Mouse (Mus musculus) embryonic facial prominence, embryonic 11.5 days (tissue): ENCODE data around the gene Rnf208. TPM values are rescaled to one million over a fixed set of nuclear protein-coding genes. Genes with fewer than 3 reads are reported as not detected.

Source experiments
- ATAC-seq: fragments of 200-750 bp; cut with Nextera tagmentation; replicated peaks from 2 replicates; pipeline ENCODE4 v1.8.0; 2017; ENCODE audit warnings: low read depth; ENCODE audit not compliant: insufficient number of reproducible peaks, low FRiP score, low TSS enrichment
- DNase-seq: peaks from one replicate; pipeline ENCODE4 v3.0.0-alpha.2; 2015; ENCODE audit warnings: low spot score
- H3K27ac ChIP-seq: fragments of 300-500 bp; sonication (generic); replicated peaks from 2 replicates; pipeline ENCODE4 v1.5.1; 2014; ENCODE audit warnings: mild to moderate bottlenecking, low read depth, low read length, control low read depth
- H3K27me3 ChIP-seq: fragments of 300-500 bp; sonication (generic); 2 replicates; pipeline ENCODE4 v1.6.1; 2014; ENCODE audit warnings: mild to moderate bottlenecking, low read length, moderate library complexity, mixed read lengths; ENCODE audit not compliant: control insufficient read depth, insufficient read depth
- H3K36me3 ChIP-seq: fragments of 300-500 bp; sonication (generic); replicated peaks from 2 replicates; pipeline ENCODE4 v1.6.1; 2014; ENCODE audit warnings: low read depth, mild to moderate bottlenecking, low read length, moderate library complexity, mixed read lengths; ENCODE audit not compliant: control insufficient read depth, insufficient read depth
- H3K4me1 ChIP-seq: fragments of 300-500 bp; sonication (generic); 2 replicates; pipeline ENCODE4 v1.6.1; 2014; ENCODE audit warnings: low read length, mixed read lengths; ENCODE audit not compliant: control insufficient read depth, insufficient read depth
- H3K4me2 ChIP-seq: fragments of 300-500 bp; sonication (generic); 2 replicates; pipeline ENCODE4 v1.6.1; 2014; ENCODE audit warnings: low read depth, mild to moderate bottlenecking, control low read depth, low read length, moderate library complexity
- H3K4me3 ChIP-seq: fragments of 300-500 bp; sonication (generic); 2 replicates; pipeline ENCODE4 v1.5.1; 2014; ENCODE audit warnings: low read depth, low read length, control low read depth
- H3K9ac ChIP-seq: fragments of 300-500 bp; sonication (generic); replicated peaks from 2 replicates; pipeline ENCODE4 v1.6.1; 2014; ENCODE audit warnings: mild to moderate bottlenecking, control low read depth, low read length
- H3K9me3 ChIP-seq: fragments of 300-500 bp; sonication (generic); replicated peaks from 2 replicates; pipeline ENCODE4 v1.6.1; 2016; ENCODE audit warnings: mild to moderate bottlenecking, low read length, inconsistent platforms, mixed read lengths; ENCODE audit not compliant: control insufficient read depth
- WGBS: fragments of 180-500 bp; shearing (Covaris S2); extraction: QIAGEN DNeasy Blood & Tissue Kit; methylation state at CpG from one replicate; pipeline ENCODE4 v1.1.7; 2014; 5-methylcytosine and 5-hydroxymethylcytosine counted together
- polyA plus RNA-seq: library from polyadenylated mRNA; unstranded; fragments of >200 nt; fragmentation: Nextera tagmentation; extraction: Ambion mirVana; gene quantifications from 2 replicates; pipeline ENCODE4 v1.2.1, GENCODE M21; 2014

Rnf208 gene
- polyA plus RNA-seq, 1 experiment from 2014 or later, result 7.4 TPM

DNA sequence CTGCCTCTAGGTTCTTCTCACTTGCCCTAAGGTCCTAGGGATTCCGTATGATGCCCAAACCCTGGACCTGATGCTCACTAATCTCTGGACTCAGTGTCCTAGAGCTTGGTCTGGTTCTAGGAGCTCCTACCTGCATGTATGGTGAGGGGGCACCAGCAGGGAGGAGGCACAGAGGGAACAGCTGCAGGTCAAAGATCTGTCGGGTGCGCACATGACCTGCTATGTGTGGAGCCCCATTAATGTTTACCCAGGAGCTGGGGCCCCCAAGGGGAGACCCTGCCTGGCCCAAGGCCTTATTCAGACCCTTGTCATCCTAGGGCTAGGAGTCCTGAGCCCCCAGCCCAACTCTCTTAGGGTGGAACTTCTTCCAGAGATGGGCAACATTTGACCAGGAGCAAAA, 8.0 kb upstream of the Rnf208 start, which contains the start of gene Slc34a3:
TSS of gene Slc34a3 (minus strand) at position 315 of the 400 bp plus-strand sequence.
- Histone ChIP-seq H3K4me2 (no peak within 1 kb of the TSS), H3K9ac (no peak within 1 kb of the TSS), H3K9me3 (no peaks in the 10 kb centered on the region), H3K4me1 (no peaks in the 10 kb centered on the region), H3K27ac (no peak within 1 kb of the TSS), H3K4me3 (no peak within 1 kb of the TSS), H3K27me3 (no peaks in the 10 kb centered on the region), H3K36me3 (no peaks in the 10 kb centered on the region)
- DNase-seq, result no peak
- no peak for ATAC-seq
- WGBS, result 84% methylated on average over 3 of the region's 3 CpGs

GRCm38 (mm10) chr2:25234551-25235220, 7.4 kb upstream of the Rnf208 start:
- DNase-seq, result no peak
- WGBS, result 66% methylated on average over 5 of the region's 5 CpGs
- Histone ChIP-seq H3K9me3 (no peaks in the 10 kb centered on the region), H3K36me3 (no peaks in the 10 kb centered on the region), H3K27ac (no peak overlapping the region), H3K27me3 (no peaks in the 10 kb centered on the region), H3K9ac (no peak overlapping the region), H3K4me2 (no peak overlapping the region), H3K4me3 (no peak overlapping the region), H3K4me1 (no peaks in the 10 kb centered on the region)
- no peak for ATAC-seq

GRCm38 (mm10) chr2:25236614-25237013, 5.4 kb upstream of the Rnf208 start, which contains the start of gene Rnf224:
Rnf224 (minus strand) TSS chr2:25236787.
- H3K4me3 ChIP-seq, result no peak within 1 kb of the TSS
- H3K4me2 ChIP-seq, result no peak within 1 kb of the TSS
- 36% methylated on average over 8 of the region's 8 CpGs for WGBS
- ATAC-seq (no peak), DNase-seq (no peak)
- no peak within 1 kb of the TSS for H3K27ac ChIP-seq
- H3K9me3 ChIP-seq, result no peaks in the 10 kb centered on the region
- peaks cover 8% of the 10 kb centered on the region for H3K27me3 ChIP-seq
- H3K4me1 ChIP-seq, result peaks cover 4% of the 10 kb centered on the region; the same call in 1 of the 2 replicates
- H3K36me3 ChIP-seq, result no peaks in the 10 kb centered on the region
- no peak within 1 kb of the TSS for H3K9ac ChIP-seq

DNA sequence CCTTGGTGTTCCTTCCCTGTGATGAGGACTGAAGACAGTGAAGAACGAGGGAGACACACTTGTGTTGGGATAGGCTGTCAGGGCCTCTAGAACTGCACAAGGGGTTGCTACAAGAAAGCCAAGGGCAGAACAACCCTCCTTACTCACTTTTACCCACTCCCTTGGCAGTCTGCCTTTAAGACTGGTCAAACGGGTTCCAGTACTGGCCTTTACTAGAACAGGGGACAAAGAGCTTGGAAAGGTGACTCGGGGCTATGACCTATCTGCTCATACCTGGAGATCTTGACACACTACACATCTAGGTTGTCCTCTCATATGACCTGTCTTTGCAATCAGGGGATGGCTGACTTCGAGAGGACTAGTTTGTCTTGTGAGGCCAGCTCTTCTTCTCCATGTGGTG, 4.5 kb upstream of the Rnf208 start:
- WGBS, result 67% methylated on average over 4 of the region's 4 CpGs
- no peak for ATAC-seq
- no peak overlapping the region for H3K9ac ChIP-seq
- no peak overlapping the region for H3K4me3 ChIP-seq
- peaks cover 7% of the 10 kb centered on the region; the same call in 1 of the 2 replicates for H3K4me1 ChIP-seq
- H3K9me3 ChIP-seq, result no peaks in the 10 kb centered on the region
- no peak overlapping the region for H3K27ac ChIP-seq
- no peak overlapping the region for H3K4me2 ChIP-seq
- DNase-seq, result no peak
- H3K27me3 ChIP-seq, result peaks cover 17% of the 10 kb centered on the region
- no peaks in the 10 kb centered on the region for H3K36me3 ChIP-seq

- Histone ChIP-seq H3K9ac (no peak overlapping the region), H3K27me3 (peaks cover 23% of the 10 kb centered on the region), H3K27ac (no peak overlapping the region), H3K36me3 (no peaks in the 10 kb centered on the region), H3K4me3 (no peak overlapping the region), H3K4me2 (no peak overlapping the region), H3K9me3 (no peaks in the 10 kb centered on the region), H3K4me1 (peaks cover 8% of the 10 kb centered on the region; the same call in 1 of the 2 replicates)
- DNase-seq (no peak), ATAC-seq (no peak)
Observed at GRCm38 (mm10) chr2:25238106-25238505, 3.9 kb upstream of the Rnf208 start.

DNA sequence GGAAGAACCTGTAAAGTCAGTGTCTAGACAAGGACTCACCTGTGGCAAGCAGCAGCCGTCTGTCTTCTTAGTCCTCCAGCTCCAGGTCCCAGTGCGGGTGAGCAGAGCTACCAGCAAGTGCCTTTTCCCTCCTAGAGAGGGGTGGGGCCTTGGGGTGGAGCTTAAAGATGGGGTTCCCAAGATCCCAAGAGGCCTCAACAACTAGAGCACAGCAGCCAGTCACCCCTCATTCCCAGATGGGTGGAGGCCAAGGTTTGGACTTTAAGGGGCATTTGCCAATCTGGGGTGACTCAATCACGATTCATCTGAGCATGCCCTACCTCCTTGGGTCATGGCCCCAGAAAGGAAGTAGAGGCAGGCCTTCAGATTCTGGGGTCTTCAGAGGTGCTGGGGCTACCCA, 2.3 kb upstream of the Rnf208 start:
- Histone ChIP-seq H3K4me2 (no peak overlapping the region), H3K27me3 (peaks cover 25% of the 10 kb centered on the region), H3K9ac (no peak overlapping the region), H3K36me3 (no peaks in the 10 kb centered on the region), H3K4me3 (no peak overlapping the region), H3K9me3 (no peaks in the 10 kb centered on the region), H3K4me1 (peaks cover 8% of the 10 kb centered on the region; the same call in 1 of the 2 replicates), H3K27ac (no peak overlapping the region)
- 90% methylated on average over 3 of the region's 3 CpGs for WGBS
- no peak for ATAC-seq
- no peak for DNase-seq

GRCm38 (mm10) chr2:25240310-25240709, 1.7 kb upstream of the Rnf208 start:
- Histone ChIP-seq H3K4me1 (peaks cover 8% of the 10 kb centered on the region; the same call in 1 of the 2 replicates), H3K27me3 (peaks cover 25% of the 10 kb centered on the region), H3K9me3 (no peaks in the 10 kb centered on the region), H3K9ac (peak overlapping the region; percentile 37), H3K4me2 (peak overlapping the region; percentile 55), H3K36me3 (no peaks in the 10 kb centered on the region), H3K4me3 (no peak overlapping the region; the same call in 1 of the 2 replicates), H3K27ac (no peak overlapping the region)
- 45% methylated on average over 8 of the region's 8 CpGs for WGBS
- no peak for DNase-seq
- peak; percentile 10; the same call in 1 of the 2 replicates for ATAC-seq

GRCm38 (mm10) chr2:25240723-25241437, 1.2 kb upstream of the Rnf208 start:
- Histone ChIP-seq H3K4me1 (peaks cover 8% of the 10 kb centered on the region; the same call in 1 of the 2 replicates), H3K36me3 (no peaks in the 10 kb centered on the region), H3K4me3 (peak overlapping the region; percentile 54), H3K4me2 (peak overlapping the region; percentile 55), H3K27ac (no peak overlapping the region), H3K27me3 (peaks cover 25% of the 10 kb centered on the region), H3K9me3 (no peaks in the 10 kb centered on the region), H3K9ac (peak overlapping the region; percentile 34)
- DNase-seq, result peak; percentile 86
- WGBS, result 1% methylated on average over 29 of the region's 29 CpGs
- ATAC-seq, result peak; percentile 74
